Mouse (Mus musculus) ES-Bruce4 (cell line): ENCODE results near the gene Cabcoco1.

Experiments used
- CTCF ChIP-seq: IDR thresholded peaks from one replicate; pipeline ENCODE4 v1.8.1; 2011; ENCODE audit warnings: low read depth, low read length
- POLR2A ChIP-seq: IDR thresholded peaks from one replicate; pipeline ENCODE4 v1.8.1; 2011; ENCODE audit warnings: low read length; ENCODE audit not compliant: insufficient read depth

DNA sequence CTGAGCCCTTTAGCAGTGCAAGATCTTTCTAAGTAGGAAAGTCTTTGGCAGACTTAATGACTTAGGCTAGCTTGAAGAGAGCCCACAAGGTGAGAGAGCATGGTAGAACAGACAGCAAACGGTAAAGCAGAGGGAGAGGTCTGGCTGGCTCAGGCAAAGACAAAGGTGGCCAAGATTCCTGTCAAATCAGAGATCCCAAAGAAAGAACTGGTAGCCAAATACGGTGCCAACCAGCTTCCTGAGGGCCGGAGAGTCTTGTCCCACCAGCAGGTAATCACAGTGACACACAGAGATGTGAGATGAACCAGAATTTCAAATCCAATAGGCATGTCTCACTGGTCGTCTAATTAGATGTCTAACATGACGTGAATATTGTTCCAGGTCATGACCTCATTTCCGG is 40.6 kb downstream of the Cabcoco1 start:
- TF ChIP-seq POLR2A (no peak), CTCF (no peak)
